8 mouse cellular contexts compared by ENCODE assay signal in the genomic region with DNA sequence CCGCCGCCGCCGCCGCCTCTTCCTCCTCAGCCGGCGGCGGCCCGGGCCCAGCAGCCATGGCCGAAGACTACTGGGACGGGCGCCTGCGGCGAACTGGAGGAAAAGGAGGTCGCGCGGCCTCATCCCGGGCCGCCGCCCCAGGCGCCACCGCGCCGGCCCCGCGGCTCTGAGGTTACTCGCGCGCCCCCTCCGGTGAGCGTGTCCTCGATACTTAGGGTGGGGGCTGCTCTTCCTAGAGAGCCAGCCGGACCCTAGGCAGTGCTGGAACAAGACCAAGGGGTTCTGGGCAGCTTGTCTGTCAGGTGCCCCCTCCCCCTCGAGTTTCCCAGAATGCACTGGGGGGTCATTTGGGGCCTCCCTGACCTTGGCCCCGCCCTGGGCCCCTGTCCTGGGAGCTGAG. TPM values are rescaled to one million over a fixed set of nuclear protein-coding genes. Genes with fewer than 3 reads are reported as not detected.
DNase-seq lines count a peak whose midpoint lies in the region; ATAC-seq and TF ChIP-seq lines count a peak whose summit lies in the region.

No protein-coding gene starts in this region.

- DNase-seq in NIH3T3 (ENCODE audit: low read depth), result peak; percentile 67
- peak; percentile 82 for DNase-seq in cerebellum, adult 9-11 months
- peak; percentile 8 to 36 for DNase-seq in frontal cortex, adult 2 months (ENCODE audit: extremely low spot score in 1 of 2, low spot score in 1 of 2)
- peak; percentile 73 for DNase-seq in hindbrain, embryonic 11.5 days (ENCODE audit: low spot score)
- peak; percentile 54 to 70 for DNase-seq in layer of hippocampus, postnatal 10 days (ENCODE audit: low spot score in 2 of 2)
- DNase-seq in lung, postnatal 0 days (ENCODE audit: low spot score), result peak; percentile 66
- peak; percentile 75 for DNase-seq in retina, embryonic 14.5 days (ENCODE audit: low spot score)
- DNase-seq in thymus, postnatal 36 days, result peak; percentile 61 to 69

- no peaks in the 10 kb centered on the region for H3K27me3 ChIP-seq in hindbrain, embryonic 11.5 days (ENCODE audit: control insufficient read depth, insufficient read depth, low read length)
- no peaks in the 10 kb centered on the region for H3K27me3 ChIP-seq in lung, postnatal 0 days (replicated peaks; ENCODE audit: insufficient read depth, low read length)

- peak; percentile 73 for ATAC-seq in hindbrain, embryonic 11.5 days (ENCODE audit: low FRiP score)
- ATAC-seq in lung, postnatal 0 days, result peak; percentile 27

- H3K9ac ChIP-seq in hindbrain, embryonic 11.5 days (ENCODE audit: low read depth, low read length), result peak overlapping the region; percentile 77
- H3K9ac ChIP-seq in lung, postnatal 0 days (replicated peaks; ENCODE audit: low read depth), result peak overlapping the region; percentile 73

- H3K4me1 ChIP-seq in hindbrain, embryonic 11.5 days (replicated peaks; ENCODE audit: control insufficient read depth, insufficient read depth, low read length), result no peaks in the 10 kb centered on the region
- H3K4me1 ChIP-seq in lung, postnatal 0 days (ENCODE audit: insufficient read depth, low read depth, low read length), result no peaks in the 10 kb centered on the region

- no peaks in the 10 kb centered on the region for H3K9me3 ChIP-seq in hindbrain, embryonic 11.5 days (ENCODE audit: control insufficient read depth, low read length)
- no peaks in the 10 kb centered on the region for H3K9me3 ChIP-seq in lung, postnatal 0 days (ENCODE audit: low read length)

- peak overlapping the region; percentile 96 for H3K27ac ChIP-seq in hindbrain, embryonic 11.5 days (ENCODE audit: low read depth, low read length)
- H3K27ac ChIP-seq in lung, postnatal 0 days (ENCODE audit: low read length), result peak overlapping the region; percentile 96

- 21% methylated on average over 26 of the region's 35 CpGs for WGBS in hindbrain, embryonic 11.5 days
- 5% methylated on average over 3 of the region's 35 CpGs for WGBS in lung, postnatal 0 days

- H3K4me3 ChIP-seq in hindbrain, embryonic 11.5 days (ENCODE audit: low read depth, low read length), result peak overlapping the region; percentile 62
- peak overlapping the region; percentile 67 for H3K4me3 ChIP-seq in lung, postnatal 0 days (ENCODE audit: low read depth, low read length)

- no peaks in the 10 kb centered on the region for H3K36me3 ChIP-seq in hindbrain, embryonic 11.5 days (ENCODE audit: control insufficient read depth, insufficient read depth, low read length)
- no peaks in the 10 kb centered on the region for H3K36me3 ChIP-seq in lung, postnatal 0 days (ENCODE audit: insufficient read depth, low read length)

- TF ChIP-seq EP300 in lung, postnatal 0 days (IDR thresholded peaks at IDR 0.05), result no peak

- peak; percentile 38 for TF ChIP-seq CTCF in lung, postnatal 0 days (IDR thresholded peaks at IDR 0.05)

- peak overlapping the region; percentile 53 for H3K4me2 ChIP-seq in hindbrain, embryonic 11.5 days (replicated peaks; ENCODE audit: low read depth, low read length)
- peak overlapping the region; percentile 51 for H3K4me2 ChIP-seq in lung, postnatal 0 days (replicated peaks; ENCODE audit: low read depth, low read length)

RNA-seq across cellular contexts. Expression of a gene that starts 0.9 kb away (rescaled TPM):
- 394 and 422 TPM in 2 replicates for polyA plus RNA-seq in frontal cortex, adult 2 months (2012; rRNA removed)
- polyA plus RNA-seq in hindbrain, embryonic 11.5 days (2014; fragmentation: Nextera tagmentation; extraction: Ambion mirVana), result 94.6 and 100 TPM in 2 replicates
- total RNA-seq in layer of hippocampus, postnatal 10 days (2021), result 100 to 1,000 TPM; 262 TPM
- polyA plus RNA-seq in lung, postnatal 0 days (2015; fragmentation: Nextera tagmentation; extraction: Ambion mirVana), result 58.1 and 60.3 TPM in 2 replicates

RNA-seq across cellular contexts. Expression of a gene that starts 15.1 kb away (rescaled TPM):
- polyA plus RNA-seq in frontal cortex, adult 2 months (2012; rRNA removed), result 107 and 128 TPM in 2 replicates
- 76.7 and 87.5 TPM in 2 replicates for polyA plus RNA-seq in hindbrain, embryonic 11.5 days (2014; fragmentation: Nextera tagmentation; extraction: Ambion mirVana)
- 10 to 100 TPM; 77.2 to 80.3 TPM for total RNA-seq in layer of hippocampus, postnatal 10 days (2021)
- polyA plus RNA-seq in lung, postnatal 0 days (2015; fragmentation: Nextera tagmentation; extraction: Ambion mirVana), result 6.5 and 6.6 TPM in 2 replicates

RNA-seq across cellular contexts. Expression of a gene that starts 30.5 kb away (rescaled TPM):
- polyA plus RNA-seq in frontal cortex, adult 2 months (2012; rRNA removed), result 253 and 262 TPM in 2 replicates
- polyA plus RNA-seq in hindbrain, embryonic 11.5 days (2014; fragmentation: Nextera tagmentation; extraction: Ambion mirVana), result 248 and 285 TPM in 2 replicates
- total RNA-seq in layer of hippocampus, postnatal 10 days (2021), result 100 to 1,000 TPM; 394 to 409 TPM
- polyA plus RNA-seq in lung, postnatal 0 days (2015; fragmentation: Nextera tagmentation; extraction: Ambion mirVana), result 78.4 and 83.5 TPM in 2 replicates

Comparison
In these comparisons a context has a peak if more than half of its experiments do, and no peak if none do; other contexts are left out.
1. Peak in every context shown above with its lines: DNase-seq, ATAC-seq, H3K4me3 ChIP-seq and H3K27ac ChIP-seq.
2. DNase-seq: peak in every context shown above with its lines; median percentile 82 in cerebellum, adult 9-11 months; 75 in retina, embryonic 14.5 days; 73 in hindbrain, embryonic 11.5 days; 67 in NIH3T3; 66 in lung, postnatal 0 days; 65 in thymus, postnatal 36 days; 62 in layer of hippocampus, postnatal 10 days; 22 in frontal cortex, adult 2 months.
3. RNA of a gene that starts 15.1 kb away (polyA plus RNA-seq): 107 to 128 TPM in frontal cortex, adult 2 months and 76.7 to 87.5 TPM in hindbrain, embryonic 11.5 days; 6.5 to 6.6 TPM in lung, postnatal 0 days; every median in the first group is over 10 times any median in the second.